Mouse (Mus musculus) limb, embryonic 12.5 days (tissue): Measurements from ENCODE around the gene Tex9. TPM values are rescaled to one million over a fixed set of nuclear protein-coding genes. Genes with fewer than 3 reads are reported as not detected.

Experiments used
- ATAC-seq: fragments of 200-750 bp; cut with Nextera tagmentation; 2 replicates; pipeline ENCODE4 v1.8.0; 2017; ENCODE audit warnings: low read depth, moderate TSS enrichment; ENCODE audit not compliant: insufficient number of reproducible peaks, insufficient read depth, low FRiP score, low TSS enrichment
- H3K27ac ChIP-seq: fragments of 300-500 bp; sonication (generic); 2 replicates; pipeline ENCODE4 v1.5.1; 2016; ENCODE audit warnings: mild to moderate bottlenecking, moderate library complexity
- H3K27me3 ChIP-seq: fragments of 300-500 bp; sonication (generic); 2 replicates; pipeline ENCODE4 v1.6.1; 2016; ENCODE audit warnings: mild to moderate bottlenecking, moderate library complexity
- H3K36me3 ChIP-seq: fragments of 300-500 bp; sonication (generic); 2 replicates; pipeline ENCODE4 v1.6.1; 2016; ENCODE audit warnings: mild to moderate bottlenecking, moderate library complexity
- H3K4me1 ChIP-seq: fragments of 300-500 bp; sonication (generic); replicated peaks from 2 replicates; pipeline ENCODE4 v1.6.1; 2016
- H3K4me2 ChIP-seq: fragments of 300-500 bp; sonication (generic); 2 replicates; pipeline ENCODE4 v1.6.1; 2016; ENCODE audit warnings: mild to moderate bottlenecking, moderate library complexity
- H3K4me3 ChIP-seq: fragments of 300-500 bp; sonication (generic); replicated peaks from 2 replicates; pipeline ENCODE4 v1.5.1; 2016; ENCODE audit warnings: mild to moderate bottlenecking
- H3K9ac ChIP-seq: fragments of 300-500 bp; sonication (generic); replicated peaks from 2 replicates; pipeline ENCODE4 v1.6.1; 2016; ENCODE audit warnings: mild to moderate bottlenecking, moderate library complexity
- H3K9me3 ChIP-seq: fragments of 300-500 bp; sonication (generic); 2 replicates; pipeline ENCODE4 v1.6.1; 2016; ENCODE audit warnings: mild to moderate bottlenecking, moderate library complexity
- WGBS: fragments of 180-500 bp; shearing (Covaris S2); methylation state at CpG from one replicate; pipeline ENCODE4 v1.1.7; 2016; 5-methylcytosine and 5-hydroxymethylcytosine counted together
- polyA plus RNA-seq: library from polyadenylated mRNA; unstranded; fragments of >200 nt; fragmentation: Nextera tagmentation; extraction: Ambion mirVana; gene quantifications from 2 replicates; pipeline ENCODE4 v1.2.1, GENCODE M21; 2016

Tex9 gene
- polyA plus RNA-seq, 1 experiment from 2014 or later = 52.2 TPM

DNA sequence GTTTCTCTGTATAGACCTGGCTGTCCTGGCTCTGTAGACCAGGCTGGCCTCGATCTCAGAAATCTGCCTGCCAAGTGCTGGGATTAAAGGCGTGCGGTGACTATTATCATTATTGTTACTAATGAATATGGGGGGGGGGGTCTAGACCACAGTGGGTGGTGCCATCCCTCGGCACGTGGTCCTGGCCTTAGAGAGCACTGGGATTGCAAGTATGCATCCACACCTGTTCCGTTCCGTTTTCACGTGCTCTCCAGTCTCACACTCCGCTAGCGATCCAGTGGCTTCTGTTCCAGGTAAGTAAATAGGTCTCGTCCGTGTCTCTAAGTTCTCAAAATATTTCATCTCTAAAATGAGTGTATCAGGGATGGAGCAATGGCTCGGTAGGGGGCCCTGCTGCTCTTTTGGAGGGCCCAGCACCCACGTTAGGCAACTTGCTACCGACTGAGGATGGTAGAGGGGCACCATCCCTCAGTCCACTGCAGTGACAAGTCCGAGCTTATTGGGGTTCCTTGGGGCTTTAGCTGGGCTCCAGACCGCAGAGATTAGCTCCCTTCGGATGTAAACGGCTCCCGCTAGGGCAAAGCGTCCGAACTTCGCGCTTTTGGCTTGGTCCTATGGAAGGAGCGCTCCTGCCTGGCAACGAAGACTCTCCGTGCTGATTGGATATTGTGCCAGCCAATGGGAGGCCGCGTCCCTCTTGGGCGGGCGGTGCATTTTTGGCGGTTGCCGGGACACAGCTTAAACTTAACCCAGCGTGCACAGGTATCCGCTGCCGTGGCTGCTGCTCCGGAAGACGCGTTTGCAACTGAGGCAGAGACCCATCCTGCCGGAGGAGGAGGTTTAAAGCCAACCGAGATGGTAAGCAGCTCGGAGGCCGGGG lies 54.0 kb downstream of the Tex9 start, which contains the start of gene Mns1:
Gene Mns1, plus strand, starts transcription at position 190 of the 880 bp plus-strand sequence.
- ATAC-seq = peak; percentile 97
- peak within 1 kb of the TSS; percentile 67; the same call in 1 of the 2 replicates for H3K27ac ChIP-seq
- H3K36me3 ChIP-seq = no peaks in the 10 kb centered on the region
- no peaks in the 10 kb centered on the region for H3K27me3 ChIP-seq
- peak within 1 kb of the TSS; percentile 88 for H3K4me2 ChIP-seq
- WGBS = 2% methylated on average over 43 of the region's 43 CpGs
- H3K4me1 ChIP-seq = peaks cover 5% of the 10 kb centered on the region
- H3K9ac ChIP-seq = peak within 1 kb of the TSS; percentile 67
- H3K4me3 ChIP-seq = peak within 1 kb of the TSS; percentile 59
- H3K9me3 ChIP-seq = no peaks in the 10 kb centered on the region

DNA sequence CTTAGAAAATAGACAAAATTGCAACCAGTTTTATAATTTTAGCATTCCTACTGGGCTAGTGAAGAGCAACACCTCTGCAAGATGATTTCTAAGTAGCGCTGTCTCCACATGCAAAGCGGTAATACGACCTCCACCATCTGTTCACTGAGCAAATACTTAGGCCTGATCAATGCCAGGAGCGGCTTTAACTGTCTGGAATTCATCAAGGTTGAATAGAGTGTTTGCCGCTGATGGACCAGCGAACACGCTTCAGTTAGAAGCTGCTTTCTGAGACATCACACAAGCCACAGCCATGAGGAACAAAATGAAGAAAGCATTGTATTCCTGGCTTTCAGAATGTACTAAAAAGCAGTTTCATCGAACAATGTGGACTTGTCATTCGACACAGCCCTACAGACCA lies 57.1 kb downstream of the Tex9 start:
- 53% methylated on average over 9 of the region's 9 CpGs for WGBS
- Histone ChIP-seq H3K27ac (0 out of 2 replicates have a peak overlapping the region, but pooled peaks have one; percentile 29), H3K27me3 (no peaks in the 10 kb centered on the region)

DNA sequence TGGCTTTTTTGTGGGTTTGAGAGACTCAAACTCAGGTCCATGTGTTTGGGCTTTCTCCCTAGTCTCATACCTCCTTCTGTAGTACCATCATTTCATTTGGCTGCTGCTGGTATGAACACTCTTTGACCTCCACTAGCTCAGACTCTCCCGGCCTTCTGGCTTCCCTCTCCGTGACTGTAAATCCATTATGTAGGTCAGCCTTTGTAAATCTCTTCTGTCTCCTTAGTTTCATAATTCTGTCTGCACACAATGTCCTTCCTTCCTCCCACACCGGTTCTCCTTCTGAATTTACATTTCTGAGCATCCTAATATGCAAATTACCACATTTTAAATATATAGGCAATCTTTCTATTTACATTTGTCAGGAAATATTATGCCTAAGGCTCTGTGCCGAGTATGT lies 64.2 kb downstream of the Tex9 start:
- H3K27ac ChIP-seq = no peak overlapping the region
- ATAC-seq = no peak
- WGBS = 79% methylated on average over 4 of the region's 4 CpGs
- no peak overlapping the region for H3K4me3 ChIP-seq
- H3K4me2 ChIP-seq = no peak overlapping the region
- no peaks in the 10 kb centered on the region for H3K27me3 ChIP-seq
- peaks cover 5% of the 10 kb centered on the region; the same call in 1 of the 2 replicates for H3K4me1 ChIP-seq
- no peaks in the 10 kb centered on the region for H3K36me3 ChIP-seq
- H3K9me3 ChIP-seq = no peaks in the 10 kb centered on the region
- H3K9ac ChIP-seq = no peak overlapping the region

More for the DNA sequence above, 57.1 kb downstream of the Tex9 start:
- Histone ChIP-seq H3K9ac (no peak overlapping the region), H3K4me1 (peaks cover 5% of the 10 kb centered on the region), H3K36me3 (no peaks in the 10 kb centered on the region), H3K4me3 (no peak overlapping the region), H3K9me3 (no peaks in the 10 kb centered on the region), H3K4me2 (no peak overlapping the region)
- no peak for ATAC-seq

DNA sequence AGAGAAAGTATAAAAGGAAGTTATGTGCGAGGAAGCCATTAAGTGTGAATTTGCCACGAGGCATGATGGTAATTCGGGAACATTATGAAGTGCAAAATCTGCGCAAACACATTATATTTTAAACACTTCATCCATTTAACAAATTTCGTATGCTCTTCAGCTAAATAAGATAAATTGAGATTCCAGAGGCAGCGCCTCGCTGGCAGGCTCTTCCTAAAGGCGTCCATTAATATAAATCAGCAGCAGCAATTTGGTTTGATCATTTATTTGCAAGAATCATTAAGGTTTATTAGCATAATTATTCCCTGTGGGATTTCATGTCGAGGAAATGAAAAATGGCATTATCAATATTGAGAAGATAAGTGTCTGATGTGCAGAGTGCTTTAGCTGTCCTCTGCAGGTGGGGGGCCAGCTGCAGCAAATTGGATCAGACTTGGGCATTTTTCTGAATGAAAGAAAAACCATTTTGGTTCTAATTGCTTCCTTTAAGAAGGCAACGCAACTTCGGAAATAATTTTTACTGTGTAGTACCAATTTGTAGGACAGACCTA lies 66.6 kb downstream of the Tex9 start:
- no peak for ATAC-seq
- H3K9ac ChIP-seq = no peak overlapping the region
- H3K4me1 ChIP-seq = peaks cover 17% of the 10 kb centered on the region
- WGBS = 65% methylated on average over 11 of the region's 11 CpGs
- H3K36me3 ChIP-seq = no peaks in the 10 kb centered on the region
- no peak overlapping the region for H3K4me3 ChIP-seq
- no peaks in the 10 kb centered on the region for H3K27me3 ChIP-seq
- no peak overlapping the region for H3K4me2 ChIP-seq
- no peak overlapping the region for H3K27ac ChIP-seq
- H3K9me3 ChIP-seq = no peaks in the 10 kb centered on the region

DNA sequence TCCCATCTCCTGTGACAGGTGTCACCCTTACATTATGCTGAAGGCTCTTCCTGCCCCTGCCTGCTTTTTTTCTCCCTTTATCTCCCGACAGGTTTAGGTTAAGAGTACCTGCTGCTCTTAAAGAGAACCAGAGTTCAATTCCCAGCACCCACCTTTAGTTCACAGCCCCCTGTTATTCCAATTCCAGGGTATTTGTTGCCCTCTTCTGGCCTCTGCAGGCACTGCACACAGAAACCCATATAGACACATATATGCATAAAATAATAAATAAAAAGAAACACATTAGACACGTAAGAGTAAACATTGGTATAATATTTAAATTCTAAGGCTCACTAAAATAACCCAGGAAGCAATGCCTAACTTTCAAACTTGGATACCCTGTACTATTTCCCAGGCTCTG lies 69.3 kb downstream of the Tex9 start:
- no peak overlapping the region for H3K4me3 ChIP-seq
- no peaks in the 10 kb centered on the region for H3K27me3 ChIP-seq
- no peak for ATAC-seq
- H3K9me3 ChIP-seq = no peaks in the 10 kb centered on the region
- H3K36me3 ChIP-seq = no peaks in the 10 kb centered on the region
- peaks cover 17% of the 10 kb centered on the region for H3K4me1 ChIP-seq
- H3K9ac ChIP-seq = no peak overlapping the region
- no peak overlapping the region for H3K27ac ChIP-seq
- WGBS = 83% methylated on average over 2 of the region's 2 CpGs
- no peak overlapping the region for H3K4me2 ChIP-seq

DNA sequence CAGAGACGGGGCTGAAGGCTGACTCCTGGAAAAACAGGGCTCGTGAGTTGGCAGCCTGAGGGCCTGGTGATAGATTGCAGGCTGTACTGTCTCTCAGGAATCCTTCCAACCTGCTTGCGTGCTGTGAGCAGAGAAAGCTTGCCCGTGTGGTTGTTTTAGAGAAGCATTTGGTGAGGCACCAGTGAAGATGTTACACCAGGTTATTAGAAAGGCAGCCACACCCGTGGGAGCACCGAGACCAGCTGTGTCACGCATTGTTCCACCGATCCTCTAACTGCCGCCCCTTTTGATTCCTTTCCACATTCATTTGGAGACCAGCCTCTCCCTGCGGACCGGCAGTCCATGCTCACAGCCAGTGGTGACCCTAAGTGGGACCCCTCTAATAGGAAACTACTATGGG lies 69.7 kb downstream of the Tex9 start:
- Histone ChIP-seq H3K4me3 (no peak overlapping the region), H3K27ac (no peak overlapping the region), H3K4me2 (no peak overlapping the region), H3K9me3 (no peaks in the 10 kb centered on the region), H3K4me1 (peaks cover 17% of the 10 kb centered on the region), H3K9ac (no peak overlapping the region), H3K27me3 (no peaks in the 10 kb centered on the region), H3K36me3 (no peaks in the 10 kb centered on the region)
- WGBS = 68% methylated on average over 11 of the region's 11 CpGs
- no peak for ATAC-seq

DNA sequence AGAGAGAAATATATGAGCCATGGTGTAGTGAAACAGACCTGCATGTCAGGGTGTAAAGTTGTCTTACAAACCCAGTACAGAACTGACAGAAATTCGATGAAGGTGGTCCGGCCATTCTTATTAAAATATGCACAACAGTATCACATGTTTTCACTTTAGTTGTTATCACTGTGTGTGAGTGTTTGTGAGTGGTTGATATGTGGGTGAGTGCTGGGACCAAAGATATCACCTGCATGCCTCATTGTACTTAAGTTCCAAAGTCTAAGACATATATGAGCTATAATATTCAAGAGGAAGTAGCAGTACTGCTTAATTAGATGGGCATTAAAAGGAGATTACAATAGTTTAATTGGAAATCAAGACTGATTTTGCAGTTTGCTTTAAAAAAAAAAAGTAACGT lies 71.5 kb downstream of the Tex9 start:
- Histone ChIP-seq H3K4me1 (peaks cover 14% of the 10 kb centered on the region), H3K9me3 (no peaks in the 10 kb centered on the region), H3K27ac (no peak overlapping the region), H3K9ac (no peak overlapping the region), H3K36me3 (no peaks in the 10 kb centered on the region), H3K4me3 (no peak overlapping the region), H3K4me2 (no peak overlapping the region), H3K27me3 (no peaks in the 10 kb centered on the region)
- no peak for ATAC-seq
- 77% methylated on average over 3 of the region's 3 CpGs for WGBS

DNA sequence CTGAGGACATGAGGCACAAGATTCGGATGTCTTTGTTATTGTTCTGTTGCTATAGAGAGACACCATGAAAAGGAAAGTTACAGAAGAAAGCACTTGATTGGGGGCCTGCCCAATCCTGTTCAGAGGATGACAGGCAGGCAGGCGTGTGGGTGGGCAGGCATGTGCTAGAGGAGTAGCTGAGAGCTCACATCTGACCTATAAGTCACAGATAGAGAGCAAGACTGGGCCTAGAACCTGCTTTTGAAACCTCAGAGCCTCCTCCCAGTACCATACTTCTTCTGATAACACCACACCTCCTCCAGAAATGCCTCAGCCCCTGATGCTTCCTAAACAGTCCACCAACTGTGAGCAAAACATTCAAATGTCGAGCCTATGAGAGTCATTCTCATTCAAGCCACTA lies 73.6 kb downstream of the Tex9 start:
- Histone ChIP-seq H3K27ac (no peak overlapping the region), H3K4me2 (no peak overlapping the region), H3K36me3 (no peaks in the 10 kb centered on the region), H3K4me3 (no peak overlapping the region), H3K9ac (no peak overlapping the region), H3K4me1 (peaks cover 12% of the 10 kb centered on the region), H3K9me3 (no peaks in the 10 kb centered on the region), H3K27me3 (no peaks in the 10 kb centered on the region)
- ATAC-seq = no peak
- WGBS = 89% methylated on average over 3 of the region's 3 CpGs

DNA sequence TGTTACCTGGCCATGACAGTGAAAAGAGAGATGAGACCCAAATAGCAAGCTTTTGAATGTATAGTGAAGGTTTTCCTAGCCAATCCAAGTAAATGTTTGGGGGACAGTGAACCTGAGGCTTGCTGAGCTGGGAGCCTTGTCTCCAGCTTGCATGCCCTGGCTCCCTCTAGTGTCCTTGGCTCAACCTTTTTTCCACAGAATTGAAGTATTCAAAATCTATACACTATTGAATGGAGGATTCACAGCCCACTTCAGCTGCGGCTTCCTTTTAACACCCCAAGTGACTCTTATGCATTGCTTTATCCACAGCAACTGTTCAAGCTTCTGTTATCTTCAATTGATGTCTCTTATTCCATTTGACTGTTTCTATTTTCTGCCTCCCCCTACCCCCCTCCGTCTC lies 80.3 kb downstream of the Tex9 start:
- Histone ChIP-seq H3K4me3 (no peak overlapping the region), H3K4me1 (no peaks in the 10 kb centered on the region)
- WGBS = 86% methylated on average over 2 of the region's 2 CpGs

DNA sequence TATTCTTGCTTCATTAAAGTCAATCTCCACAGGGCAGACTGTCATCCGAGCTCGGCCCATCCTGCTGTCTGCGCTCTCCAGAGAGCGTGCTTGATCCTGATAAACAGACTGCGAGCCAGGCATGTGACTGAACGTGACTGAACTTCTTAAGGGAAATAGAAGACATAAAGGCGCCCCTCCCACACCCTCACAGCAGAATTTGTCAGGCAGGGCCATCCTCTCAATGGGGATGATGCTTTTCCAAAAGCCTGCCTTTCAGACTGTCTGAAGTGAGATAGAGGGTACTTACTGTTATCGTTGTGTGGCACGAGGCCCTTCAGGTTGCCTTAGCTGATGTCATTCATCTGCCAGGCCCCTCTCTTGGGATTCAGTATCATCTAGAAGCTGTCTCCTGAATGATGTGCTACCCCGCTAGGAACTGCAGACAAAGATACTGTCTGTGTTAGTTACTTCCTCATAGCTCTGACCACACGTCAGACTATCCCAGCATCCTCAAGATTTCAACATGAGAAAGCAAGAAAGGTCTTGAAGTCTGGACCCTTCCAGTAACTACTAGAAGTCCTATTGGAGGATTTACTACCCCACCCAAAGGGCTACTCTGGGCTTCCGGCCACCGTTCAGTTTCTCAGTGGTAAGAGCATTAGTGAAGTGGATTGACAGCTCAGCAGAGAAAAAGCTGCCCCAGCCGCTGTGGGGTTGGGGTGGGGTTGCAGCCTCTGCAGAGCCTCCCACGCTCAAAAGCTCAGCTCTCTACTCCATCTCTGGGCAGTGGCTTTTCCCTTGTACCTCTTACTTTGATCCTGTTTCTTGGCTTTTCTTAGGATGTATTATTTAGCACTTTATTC lies 82.4 kb downstream of the Tex9 start:
- Histone ChIP-seq H3K27me3 (peaks cover 7% of the 10 kb centered on the region; the same call in 1 of the 2 replicates), H3K9me3 (no peaks in the 10 kb centered on the region), H3K36me3 (no peaks in the 10 kb centered on the region), H3K4me3 (no peak overlapping the region), H3K4me1 (no peaks in the 10 kb centered on the region), H3K4me2 (no peak overlapping the region), H3K9ac (no peak overlapping the region), H3K27ac (no peak overlapping the region)
- 56% methylated on average over 15 of the region's 15 CpGs for WGBS
- no peak for ATAC-seq

More for the DNA sequence above, 80.3 kb downstream of the Tex9 start:
- Histone ChIP-seq H3K4me2 (no peak overlapping the region), H3K27ac (no peak overlapping the region), H3K9ac (no peak overlapping the region), H3K27me3 (peaks cover 7% of the 10 kb centered on the region; the same call in 1 of the 2 replicates), H3K36me3 (no peaks in the 10 kb centered on the region), H3K9me3 (no peaks in the 10 kb centered on the region)
- ATAC-seq = no peak

DNA sequence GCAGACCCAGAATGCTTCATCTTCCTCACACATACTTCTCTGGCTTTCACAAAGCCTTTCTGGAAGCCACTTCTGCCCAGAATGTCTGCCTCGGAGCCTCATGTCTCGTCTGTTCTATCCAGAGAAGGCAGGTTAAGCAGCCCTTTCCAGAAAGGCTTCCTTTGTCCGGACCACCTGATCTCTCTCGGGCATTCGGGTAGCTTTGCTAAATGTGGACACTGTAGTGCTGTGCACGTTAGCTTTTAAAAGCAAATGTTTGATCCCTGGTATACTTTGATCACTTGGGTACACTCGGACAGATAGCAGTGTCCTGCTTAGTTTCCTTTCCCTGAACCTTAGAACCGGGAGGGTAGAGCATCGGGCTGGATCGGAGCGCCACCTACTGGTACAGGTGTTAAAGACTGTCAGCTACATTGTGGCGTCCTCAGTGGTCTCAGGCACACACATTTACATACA lies 83.9 kb downstream of the Tex9 start:
- H3K4me3 ChIP-seq = peak overlapping the region; percentile 32
- no peak overlapping the region for H3K9ac ChIP-seq
- peaks cover 7% of the 10 kb centered on the region; the same call in 1 of the 2 replicates for H3K27me3 ChIP-seq
- WGBS = 11% methylated on average over 12 of the region's 12 CpGs
- H3K27ac ChIP-seq = no peak overlapping the region
- H3K4me2 ChIP-seq = peak overlapping the region; percentile 50
- H3K4me1 ChIP-seq = no peaks in the 10 kb centered on the region
- H3K9me3 ChIP-seq = no peaks in the 10 kb centered on the region
- H3K36me3 ChIP-seq = no peaks in the 10 kb centered on the region
- peak; percentile 63; the same call in 1 of the 2 replicates for ATAC-seq
